Mouse (Mus musculus) heart, embryonic 12.5 days (tissue): ENCODE results near the gene Foxd3. TPM values are rescaled to one million over a fixed set of nuclear protein-coding genes. Genes with fewer than 3 reads are reported as not detected.
A peak's percentile ranks its signal among the peaks of the same experiment; 100 is the strongest.

ENCODE experiments used
- ATAC-seq: fragments of 200-750 bp; cut with Nextera tagmentation; 2 replicates; pipeline ENCODE4 v1.8.0; 2017; ENCODE audit warnings: moderate TSS enrichment, moderate library complexity; ENCODE audit not compliant: insufficient number of reproducible peaks, low FRiP score
- H3K27ac ChIP-seq: fragments of 300-500 bp; sonication (generic); 2 replicates; pipeline ENCODE4 v1.5.1; 2016; ENCODE audit warnings: mild to moderate bottlenecking, moderate library complexity; ENCODE audit not compliant: poor library complexity, severe bottlenecking
- H3K27me3 ChIP-seq: fragments of 300-500 bp; sonication (generic); replicated peaks from 2 replicates; pipeline ENCODE4 v1.6.1; 2016; ENCODE audit warnings: mild to moderate bottlenecking, moderate library complexity
- H3K36me3 ChIP-seq: fragments of 300-500 bp; sonication (generic); 2 replicates; pipeline ENCODE4 v1.6.1; 2016; ENCODE audit warnings: mild to moderate bottlenecking, moderate library complexity
- H3K4me1 ChIP-seq: fragments of 300-500 bp; sonication (generic); replicated peaks from 2 replicates; pipeline ENCODE4 v1.6.1; 2016; ENCODE audit warnings: mild to moderate bottlenecking
- H3K4me2 ChIP-seq: fragments of 300-500 bp; sonication (generic); 2 replicates; pipeline ENCODE4 v1.6.1; 2016; ENCODE audit warnings: mild to moderate bottlenecking, moderate library complexity
- H3K4me3 ChIP-seq: fragments of 300-500 bp; sonication (generic); 2 replicates; pipeline ENCODE4 v1.5.1; 2016; ENCODE audit warnings: mild to moderate bottlenecking
- H3K9ac ChIP-seq: fragments of 300-500 bp; sonication (generic); 2 replicates; pipeline ENCODE4 v1.6.1; 2016; ENCODE audit warnings: mild to moderate bottlenecking, moderate library complexity
- H3K9me3 ChIP-seq: fragments of 300-500 bp; sonication (generic); replicated peaks from 2 replicates; pipeline ENCODE4 v1.6.1; 2016; ENCODE audit warnings: mild to moderate bottlenecking, moderate library complexity
- WGBS: fragments of 180-500 bp; shearing (Covaris S2); methylation state at CpG from one replicate; pipeline ENCODE4 v1.1.7; 2016; 5-methylcytosine and 5-hydroxymethylcytosine counted together
- polyA plus RNA-seq: library from polyadenylated mRNA; unstranded; fragments of >200 nt; fragmentation: Nextera tagmentation; extraction: Ambion mirVana; gene quantifications from 2 replicates; pipeline ENCODE4 v1.2.1, GENCODE M21; 2016

The Foxd3 gene
- polyA plus RNA-seq, 1 experiment from 2014 or later, result not detected

GRCm38 (mm10) chr4:99650088-99650944 lies 5.8 kb upstream of the Foxd3 start:
- peak; percentile 64 for ATAC-seq
- Histone ChIP-seq H3K27me3 (peaks cover 84% of the 10 kb centered on the region), H3K4me2 (peak overlapping the region; percentile 68), H3K4me3 (peak overlapping the region; percentile 38), H3K36me3 (no peaks in the 10 kb centered on the region), H3K9ac (no peak overlapping the region), H3K4me1 (peaks cover 23% of the 10 kb centered on the region), H3K27ac (no peak overlapping the region), H3K9me3 (no peaks in the 10 kb centered on the region)
- 2% methylated on average over 44 of the region's 44 CpGs for WGBS

DNA sequence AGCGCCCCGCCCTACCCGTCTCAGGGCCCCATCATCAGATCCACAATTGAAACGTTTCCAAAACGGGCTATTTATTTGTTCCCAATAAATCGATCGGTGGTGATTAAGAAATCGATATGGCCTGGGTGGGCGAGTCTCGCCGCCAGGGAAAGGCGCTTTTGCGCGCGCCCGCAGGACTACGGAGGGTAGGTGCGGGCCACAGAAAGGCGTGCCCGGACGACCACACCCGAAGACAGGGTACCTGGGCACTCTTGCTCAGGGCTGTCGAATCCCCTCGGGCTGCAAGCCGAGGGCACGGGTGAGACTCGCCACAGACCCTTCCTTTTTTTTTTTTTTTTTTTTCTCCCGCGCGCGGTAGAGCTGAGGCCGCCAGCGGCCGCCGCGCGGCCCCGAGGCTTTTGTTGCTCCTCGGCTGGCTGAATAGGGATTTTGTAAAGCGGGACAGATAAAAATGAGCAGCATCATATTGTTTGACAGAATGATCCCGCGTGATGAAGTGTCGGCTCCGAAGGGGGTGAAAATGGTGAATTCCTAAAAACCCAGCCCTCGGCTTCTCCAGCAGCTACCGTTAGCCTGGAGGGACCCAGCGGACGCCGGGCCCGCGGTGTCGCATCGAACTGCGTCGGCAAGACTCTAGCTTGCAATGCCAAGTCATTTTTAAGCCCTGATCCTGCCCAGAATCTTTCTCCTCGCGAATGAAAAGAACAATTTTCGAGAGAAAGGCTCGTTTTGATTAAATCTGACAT lies 5.0 kb upstream of the Foxd3 start:
- 2% methylated on average over 58 of the region's 59 CpGs for WGBS
- ATAC-seq, result peak; percentile 23
- H3K4me3 ChIP-seq, result peak overlapping the region; percentile 38
- peaks cover 90% of the 10 kb centered on the region for H3K27me3 ChIP-seq
- no peaks in the 10 kb centered on the region for H3K9me3 ChIP-seq
- H3K27ac ChIP-seq, result no peak overlapping the region
- peak overlapping the region; percentile 68 for H3K4me2 ChIP-seq
- H3K4me1 ChIP-seq, result peaks cover 28% of the 10 kb centered on the region
- no peak overlapping the region for H3K9ac ChIP-seq
- no peaks in the 10 kb centered on the region for H3K36me3 ChIP-seq

- Histone ChIP-seq H3K4me3 (no peak overlapping the region), H3K4me2 (no peak overlapping the region), H3K36me3 (no peaks in the 10 kb centered on the region), H3K27me3 (peaks cover 91% of the 10 kb centered on the region), H3K4me1 (peaks cover 35% of the 10 kb centered on the region), H3K27ac (no peak overlapping the region), H3K9me3 (no peaks in the 10 kb centered on the region), H3K9ac (no peak overlapping the region)
- no peak for ATAC-seq
- WGBS, result 15% methylated on average over 10 of the region's 10 CpGs
These were observed 4.2 kb upstream of the Foxd3 start for GRCm38 (mm10) chr4:99651823-99652450.

- ATAC-seq, result no peak
- H3K4me3 ChIP-seq, result no peak overlapping the region
- no peak overlapping the region for H3K9ac ChIP-seq
- WGBS, result 2% methylated on average over 19 of the region's 19 CpGs
- peaks cover 94% of the 10 kb centered on the region for H3K27me3 ChIP-seq
- H3K4me1 ChIP-seq, result peaks cover 41% of the 10 kb centered on the region
- H3K36me3 ChIP-seq, result no peaks in the 10 kb centered on the region
- no peaks in the 10 kb centered on the region for H3K9me3 ChIP-seq
- H3K27ac ChIP-seq, result no peak overlapping the region
- H3K4me2 ChIP-seq, result no peak overlapping the region
These were observed 3.4 kb upstream of the Foxd3 start for GRCm38 (mm10) chr4:99652576-99653210.

DNA sequence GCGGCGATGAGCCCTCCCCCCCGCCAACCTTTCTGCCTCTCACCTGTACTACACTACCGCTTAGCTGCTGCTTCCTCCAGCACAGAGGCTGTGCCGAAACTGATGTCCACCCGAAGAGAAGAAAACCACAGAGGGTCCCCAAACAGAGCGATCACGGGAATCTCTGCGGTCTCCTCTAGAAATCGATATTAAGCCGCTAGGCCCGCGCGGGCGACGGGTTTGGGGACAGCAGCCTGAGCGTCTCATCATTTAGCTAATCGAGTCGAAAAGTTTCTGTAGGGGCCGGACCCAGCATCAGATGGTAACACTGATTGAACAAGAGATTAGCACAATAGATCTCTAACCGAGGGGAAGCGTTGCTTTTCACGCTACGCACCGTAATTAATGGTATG lies 2.9 kb upstream of the Foxd3 start:
- ATAC-seq, result no peak
- H3K4me2 ChIP-seq, result no peak overlapping the region
- H3K4me3 ChIP-seq, result no peak overlapping the region
- WGBS, result 1% methylated on average over 25 of the region's 25 CpGs
- no peak overlapping the region for H3K9ac ChIP-seq
- H3K27ac ChIP-seq, result no peak overlapping the region
- H3K9me3 ChIP-seq, result no peaks in the 10 kb centered on the region
- peaks cover 44% of the 10 kb centered on the region for H3K4me1 ChIP-seq
- H3K27me3 ChIP-seq, result peaks cover 94% of the 10 kb centered on the region
- H3K36me3 ChIP-seq, result no peaks in the 10 kb centered on the region

GRCm38 (mm10) chr4:99653608-99654221 lies 2.4 kb upstream of the Foxd3 start:
- peaks cover 89% of the 10 kb centered on the region for H3K27me3 ChIP-seq
- no peak for ATAC-seq
- no peak overlapping the region for H3K9ac ChIP-seq
- H3K9me3 ChIP-seq, result no peaks in the 10 kb centered on the region
- H3K4me2 ChIP-seq, result no peak overlapping the region
- H3K4me3 ChIP-seq, result no peak overlapping the region
- H3K27ac ChIP-seq, result no peak overlapping the region
- H3K4me1 ChIP-seq, result peaks cover 44% of the 10 kb centered on the region
- WGBS, result under 1% methylated on average over 36 of the region's 36 CpGs
- no peaks in the 10 kb centered on the region for H3K36me3 ChIP-seq

DNA sequence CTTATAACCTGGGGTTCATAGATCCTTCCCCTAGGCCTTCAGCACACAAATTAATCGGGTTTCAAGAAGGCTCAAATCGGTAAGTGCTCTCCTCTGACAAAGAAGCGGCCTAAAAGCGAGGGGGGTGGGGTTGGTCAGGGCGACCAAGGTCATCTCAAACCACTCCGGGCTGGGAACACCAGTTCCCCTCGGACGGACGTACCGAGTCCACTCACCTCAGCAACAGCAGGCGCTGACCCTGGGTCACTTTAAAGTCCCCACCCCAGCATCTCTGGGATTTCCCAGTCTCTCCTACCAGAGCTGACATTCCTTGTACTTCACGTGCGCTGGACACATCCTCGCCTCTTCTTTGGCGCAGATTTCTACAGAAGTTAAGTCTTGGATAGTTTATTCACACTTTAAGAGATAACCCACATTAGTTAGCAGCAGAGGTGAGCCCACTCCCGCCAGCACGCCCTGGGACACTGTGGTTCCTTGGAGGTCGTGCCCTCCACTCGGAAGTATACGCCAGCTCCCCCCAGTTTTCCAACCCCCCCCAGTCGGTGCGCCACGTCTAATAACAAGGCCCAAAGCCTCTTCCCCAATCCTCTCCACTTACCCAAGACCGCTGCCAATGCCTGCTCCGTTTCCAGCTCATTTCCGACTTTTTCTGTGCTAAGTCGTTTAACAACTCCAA lies 1.3 kb upstream of the Foxd3 start:
- Histone ChIP-seq H3K27me3 (peaks cover 79% of the 10 kb centered on the region), H3K36me3 (no peaks in the 10 kb centered on the region), H3K27ac (no peak overlapping the region), H3K9ac (no peak overlapping the region), H3K4me3 (no peak overlapping the region), H3K9me3 (no peaks in the 10 kb centered on the region), H3K4me1 (peaks cover 44% of the 10 kb centered on the region), H3K4me2 (no peak overlapping the region)
- no peak for ATAC-seq
- 3% methylated on average over 27 of the region's 27 CpGs for WGBS

GRCm38 (mm10) chr4:99656605-99657429 lies 718 bp downstream of the Foxd3 start:
- H3K27me3 ChIP-seq, result peaks cover 74% of the 10 kb centered on the region
- peak overlapping the region; percentile 45 for H3K4me3 ChIP-seq
- no peaks in the 10 kb centered on the region for H3K36me3 ChIP-seq
- ATAC-seq, result no peak
- no peaks in the 10 kb centered on the region for H3K9me3 ChIP-seq
- WGBS, result 3% methylated on average over 90 of the region's 92 CpGs
- H3K4me2 ChIP-seq, result peak overlapping the region; percentile 64
- no peak overlapping the region for H3K9ac ChIP-seq
- peaks cover 35% of the 10 kb centered on the region for H3K4me1 ChIP-seq
- no peak overlapping the region for H3K27ac ChIP-seq

DNA sequence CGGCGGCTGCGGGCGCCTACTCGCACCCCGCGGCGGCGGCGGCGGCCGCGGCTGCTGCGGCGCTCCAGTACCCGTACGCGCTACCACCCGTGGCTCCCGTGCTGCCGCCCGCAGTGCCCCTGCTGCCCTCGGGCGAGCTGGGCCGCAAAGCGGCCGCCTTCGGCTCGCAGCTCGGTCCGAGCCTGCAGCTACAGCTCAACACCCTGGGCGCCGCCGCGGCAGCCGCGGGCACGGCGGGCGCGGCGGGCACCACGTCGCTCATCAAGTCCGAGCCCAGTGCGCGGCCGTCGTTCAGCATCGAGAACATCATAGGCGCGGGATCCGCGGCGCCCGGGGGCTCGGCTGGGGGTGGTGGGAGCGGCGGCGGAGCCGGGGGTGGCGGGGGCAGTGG lies 1.3 kb downstream of the Foxd3 start:
- H3K36me3 ChIP-seq, result no peaks in the 10 kb centered on the region
- peaks cover 74% of the 10 kb centered on the region for H3K27me3 ChIP-seq
- H3K4me1 ChIP-seq, result peaks cover 35% of the 10 kb centered on the region
- H3K27ac ChIP-seq, result no peak overlapping the region
- H3K4me3 ChIP-seq, result peak overlapping the region; percentile 45
- H3K9ac ChIP-seq, result no peak overlapping the region
- WGBS, result 2% methylated on average over 61 of the region's 62 CpGs
- H3K9me3 ChIP-seq, result no peaks in the 10 kb centered on the region
- H3K4me2 ChIP-seq, result peak overlapping the region; percentile 64
- no peak for ATAC-seq
